Mouse (Mus musculus) intestine, embryonic 15.5 days (tissue): Measurements from ENCODE around the gene Il31. TPM values are rescaled to one million over a fixed set of nuclear protein-coding genes. Genes with fewer than 3 reads are reported as not detected.
A peak's percentile ranks its signal among the peaks of the same experiment; 100 is the strongest.

Source experiments
- ATAC-seq: fragments of 200-750 bp; cut with Nextera tagmentation; 2 replicates; pipeline ENCODE4 v1.8.0; 2017; ENCODE audit warnings: moderate TSS enrichment, moderate library complexity
- H3K27ac ChIP-seq: fragments of 300-500 bp; sonication (generic); 2 replicates; pipeline ENCODE4 v1.5.1; 2015; ENCODE audit warnings: mild to moderate bottlenecking, inconsistent platforms
- H3K27me3 ChIP-seq: fragments of 300-500 bp; sonication (generic); replicated peaks from 2 replicates; pipeline ENCODE4 v1.6.1; 2015; ENCODE audit warnings: inconsistent platforms
- H3K36me3 ChIP-seq: fragments of 300-500 bp; sonication (generic); 2 replicates; pipeline ENCODE4 v1.6.1; 2015; ENCODE audit warnings: inconsistent platforms
- H3K4me1 ChIP-seq: fragments of 300-500 bp; sonication (generic); replicated peaks from 2 replicates; pipeline ENCODE4 v1.6.1; 2015; ENCODE audit warnings: inconsistent platforms
- H3K4me2 ChIP-seq: fragments of 300-500 bp; sonication (generic); replicated peaks from 2 replicates; pipeline ENCODE4 v1.6.1; 2015; ENCODE audit warnings: mild to moderate bottlenecking, inconsistent platforms
- H3K4me3 ChIP-seq: fragments of 300-500 bp; sonication (generic); replicated peaks from 2 replicates; pipeline ENCODE4 v1.5.1; 2015; ENCODE audit warnings: inconsistent platforms
- H3K9ac ChIP-seq: fragments of 300-500 bp; sonication (generic); 2 replicates; pipeline ENCODE4 v1.6.1; 2015; ENCODE audit warnings: inconsistent platforms
- H3K9me3 ChIP-seq: fragments of 300-500 bp; sonication (generic); 2 replicates; pipeline ENCODE4 v1.6.1; 2016; ENCODE audit warnings: inconsistent platforms
- WGBS: fragments of 180-500 bp; shearing (Covaris S2); methylation state at CpG from one replicate; pipeline ENCODE4 v1.1.7; 2015; 5-methylcytosine and 5-hydroxymethylcytosine counted together
- polyA plus RNA-seq: library from polyadenylated mRNA; unstranded; fragments of >200 nt; fragmentation: Nextera tagmentation; extraction: Ambion mirVana; gene quantifications from 2 replicates; pipeline ENCODE4 v1.2.1, GENCODE M21; 2015

Il31 gene
- polyA plus RNA-seq: not detected in 2 replicates

- ATAC-seq: 0 out of 2 replicates have a peak, but pooled peaks have one; percentile 56
- Histone ChIP-seq H3K27ac (no peak within 1 kb of the TSS), H3K27me3 (no peaks in the 10 kb centered on the region), H3K4me2 (peak within 1 kb of the TSS; percentile 54), H3K4me1 (0 out of 2 replicates have a peak, but pooled peaks cover 7% of the 10 kb centered on the region), H3K4me3 (no peak within 1 kb of the TSS), H3K9ac (no peak within 1 kb of the TSS), H3K36me3 (no peaks in the 10 kb centered on the region), H3K9me3 (no peaks in the 10 kb centered on the region)
- WGBS: 10% methylated on average over 25 of the region's 25 CpGs
Observed at GRCm38 (mm10) chr5:123489112-123489785, at the start of gene Il31, which contains the start of gene Lrrc43. Gene Il31 (minus strand): TSS chr5:123489489. Gene Lrrc43 (plus strand): TSS chr5:123489305.

DNA sequence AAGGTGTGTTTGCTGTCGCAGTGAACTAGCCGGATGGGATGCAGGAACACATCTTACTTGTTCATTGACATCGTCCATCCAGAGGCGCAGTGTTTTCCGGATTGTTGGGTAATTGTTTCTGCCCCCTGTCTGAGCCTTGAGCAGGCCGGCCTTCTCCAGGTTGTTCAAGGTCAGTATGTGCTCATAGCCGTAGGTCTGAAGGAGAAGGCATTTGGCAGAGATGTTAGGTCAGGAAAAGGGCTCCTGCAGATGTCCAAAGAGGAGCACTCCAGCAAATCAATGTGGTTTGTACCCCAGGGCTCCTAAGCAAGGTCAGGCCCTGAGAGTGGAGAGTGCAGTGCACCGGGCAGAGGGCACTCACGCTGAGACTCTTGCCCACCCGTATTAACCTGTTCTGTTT lies 44.5 kb upstream of the Il31 start:
- Histone ChIP-seq H3K9ac (no peak overlapping the region), H3K27me3 (no peaks in the 10 kb centered on the region), H3K9me3 (no peaks in the 10 kb centered on the region), H3K4me2 (no peak overlapping the region), H3K27ac (no peak overlapping the region), H3K4me1 (no peaks in the 10 kb centered on the region), H3K4me3 (no peak overlapping the region), H3K36me3 (peaks cover 25% of the 10 kb centered on the region)
- no peak for ATAC-seq
- whole genome bisulfite sequencing: 94% methylated on average over 10 of the region's 10 CpGs

DNA sequence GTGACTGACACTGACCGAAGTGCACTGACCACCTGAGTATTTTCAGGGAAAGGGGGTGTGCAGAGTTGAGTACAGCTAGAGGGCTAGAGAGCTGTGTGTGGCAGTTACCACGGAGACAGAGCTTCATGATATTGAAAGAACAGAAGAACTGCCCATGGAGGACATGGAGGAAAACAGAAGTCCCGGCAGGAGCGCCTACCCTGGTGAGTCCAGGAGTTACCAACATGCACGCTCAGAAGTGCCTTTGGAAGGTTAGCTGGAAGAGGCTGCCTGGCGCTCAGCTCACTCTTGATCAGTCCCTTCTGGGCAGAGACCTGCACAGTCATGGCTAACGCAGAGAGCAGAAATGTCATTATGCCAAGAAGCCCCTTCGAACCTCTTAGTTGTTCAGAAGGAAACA lies 40.8 kb upstream of the Il31 start:
- 89% methylated on average over 8 of the region's 8 CpGs for WGBS
- no peaks in the 10 kb centered on the region for H3K4me1 ChIP-seq
- H3K9me3 ChIP-seq: no peaks in the 10 kb centered on the region
- no peak overlapping the region for H3K9ac ChIP-seq
- H3K27ac ChIP-seq: no peak overlapping the region
- peaks cover 22% of the 10 kb centered on the region for H3K36me3 ChIP-seq
- no peak overlapping the region for H3K4me2 ChIP-seq
- H3K27me3 ChIP-seq: no peaks in the 10 kb centered on the region
- H3K4me3 ChIP-seq: no peak overlapping the region
- no peak for ATAC-seq

DNA sequence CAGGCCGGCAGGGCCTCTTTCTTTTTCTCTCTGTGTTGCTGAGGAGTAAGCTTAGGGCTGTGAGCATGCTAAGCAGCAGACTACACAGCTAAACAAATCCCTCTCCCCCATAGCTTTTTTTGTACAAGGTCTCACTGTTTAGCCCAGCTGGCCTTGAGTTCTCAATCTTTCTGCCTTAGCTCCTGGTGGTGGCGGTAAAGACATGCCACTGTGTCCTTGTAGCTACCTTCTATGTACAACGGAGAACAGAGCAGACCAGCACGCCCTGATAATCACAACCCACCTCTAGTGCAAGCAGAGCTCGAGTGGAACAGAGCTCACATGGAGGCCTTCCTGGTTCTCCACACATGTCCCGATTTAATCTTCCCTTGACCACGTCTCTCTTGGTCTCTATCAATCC lies 39.4 kb upstream of the Il31 start:
- Histone ChIP-seq H3K27me3 (no peaks in the 10 kb centered on the region), H3K9me3 (no peaks in the 10 kb centered on the region), H3K9ac (no peak overlapping the region), H3K4me1 (peaks cover 6% of the 10 kb centered on the region; the same call in 1 of the 2 replicates), H3K27ac (no peak overlapping the region), H3K4me3 (no peak overlapping the region), H3K4me2 (no peak overlapping the region), H3K36me3 (peaks cover 18% of the 10 kb centered on the region)
- WGBS: 79% methylated on average over 7 of the region's 7 CpGs
- ATAC-seq: no peak

DNA sequence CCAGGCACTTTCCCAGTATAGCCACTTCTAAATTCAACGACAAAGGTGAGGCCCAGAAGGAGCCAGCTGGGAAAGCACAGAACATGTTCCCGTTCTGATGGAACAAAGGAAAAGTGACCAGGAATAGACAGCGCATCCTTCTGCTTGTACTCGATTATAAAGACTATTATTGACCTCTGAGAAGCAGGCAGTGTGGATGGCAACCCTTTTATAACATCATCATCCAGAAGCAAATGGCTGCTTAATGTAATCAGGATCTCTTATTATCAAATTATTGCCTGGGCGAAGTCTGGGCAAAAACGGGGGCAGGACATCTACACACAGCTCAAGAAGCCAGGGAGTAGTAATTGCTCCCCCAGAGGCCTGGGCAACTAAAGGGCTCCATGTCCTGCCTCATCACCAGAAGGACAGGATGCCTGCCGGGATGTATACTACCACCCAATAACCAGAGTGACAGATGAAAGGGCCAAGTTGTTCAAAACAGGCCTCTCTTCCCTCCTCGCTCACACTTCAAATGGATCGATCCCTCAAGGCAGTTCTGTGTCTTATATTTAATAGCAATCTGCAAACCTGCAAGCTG lies 36.7 kb upstream of the Il31 start:
- H3K27ac ChIP-seq: no peak overlapping the region
- peaks cover 19% of the 10 kb centered on the region for H3K4me1 ChIP-seq
- H3K9ac ChIP-seq: no peak overlapping the region
- no peaks in the 10 kb centered on the region for H3K27me3 ChIP-seq
- no peaks in the 10 kb centered on the region for H3K9me3 ChIP-seq
- no peak for ATAC-seq
- WGBS: 89% methylated on average over 9 of the region's 9 CpGs
- H3K4me2 ChIP-seq: no peak overlapping the region
- H3K36me3 ChIP-seq: 0 out of 2 replicates have a peak, but pooled peaks cover 8% of the 10 kb centered on the region
- H3K4me3 ChIP-seq: no peak overlapping the region

DNA sequence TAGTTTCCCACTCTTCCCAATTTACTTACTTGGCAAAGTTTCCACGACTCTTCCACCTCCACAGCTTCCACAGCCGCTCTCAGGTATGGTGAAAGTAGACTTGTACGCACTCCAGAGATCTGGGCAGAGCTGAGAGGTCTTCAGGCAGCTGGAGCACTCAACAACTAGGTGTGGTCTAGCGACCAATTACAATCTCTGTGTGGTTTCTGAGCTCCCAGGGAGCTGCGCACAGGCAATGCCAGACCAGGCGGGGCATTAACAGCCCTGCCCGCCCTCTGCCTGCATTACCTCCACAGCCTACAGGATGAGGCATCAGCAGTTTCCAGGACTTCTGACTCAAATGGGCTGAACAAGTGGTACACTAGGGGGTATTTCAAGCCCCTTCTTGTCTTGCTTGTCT lies 36.0 kb upstream of the Il31 start, which contains the start of gene Gm49027:
Gene Gm49027 (minus strand): TSS at position 208 of the 400 bp plus-strand sequence.
- Histone ChIP-seq H3K27ac (no peak within 1 kb of the TSS), H3K9ac (no peak within 1 kb of the TSS), H3K9me3 (no peaks in the 10 kb centered on the region), H3K4me1 (peaks cover 19% of the 10 kb centered on the region), H3K27me3 (no peaks in the 10 kb centered on the region), H3K4me2 (peak within 1 kb of the TSS; percentile 85), H3K36me3 (0 out of 2 replicates have a peak, but pooled peaks cover 6% of the 10 kb centered on the region), H3K4me3 (peak within 1 kb of the TSS; percentile 92)
- no peak for ATAC-seq
- WGBS: 83% methylated on average over 7 of the region's 7 CpGs

GRCm38 (mm10) chr5:123524393-123524750 lies 35.1 kb upstream of the Il31 start:
- ATAC-seq: peak; percentile 97
- H3K9me3 ChIP-seq: no peaks in the 10 kb centered on the region
- H3K27ac ChIP-seq: no peak overlapping the region
- peak overlapping the region; percentile 92 for H3K4me3 ChIP-seq
- H3K36me3 ChIP-seq: no peaks in the 10 kb centered on the region
- H3K4me1 ChIP-seq: peaks cover 19% of the 10 kb centered on the region
- no peaks in the 10 kb centered on the region for H3K27me3 ChIP-seq
- WGBS: 1% methylated on average over 26 of the region's 27 CpGs
- H3K4me2 ChIP-seq: peak overlapping the region; percentile 85
- H3K9ac ChIP-seq: no peak overlapping the region; the same call in 1 of the 2 replicates

- no peaks in the 10 kb centered on the region for H3K36me3 ChIP-seq
- H3K9ac ChIP-seq: peak within 1 kb of the TSS; percentile 81
- ATAC-seq: peak; percentile 99
- WGBS: under 1% methylated on average over 76 of the region's 82 CpGs
- peaks cover 19% of the 10 kb centered on the region for H3K4me1 ChIP-seq
- H3K4me3 ChIP-seq: peak within 1 kb of the TSS; percentile 92
- H3K27ac ChIP-seq: no peak within 1 kb of the TSS
- H3K27me3 ChIP-seq: no peaks in the 10 kb centered on the region
- no peaks in the 10 kb centered on the region for H3K9me3 ChIP-seq
- H3K4me2 ChIP-seq: peak within 1 kb of the TSS; percentile 85
Observed at GRCm38 (mm10) chr5:123523692-123524392, 34.6 kb upstream of the Il31 start, which contains the start of gene Diablo. Gene Diablo (minus strand): TSS chr5:123524176.

- WGBS: 74% methylated on average over 1 of the region's 1 CpGs
- Histone ChIP-seq H3K27ac (no peak overlapping the region), H3K9ac (no peak overlapping the region), H3K4me3 (no peak overlapping the region), H3K36me3 (peaks cover 4% of the 10 kb centered on the region; the same call in 1 of the 2 replicates), H3K4me1 (peaks cover 19% of the 10 kb centered on the region), H3K27me3 (no peaks in the 10 kb centered on the region), H3K9me3 (no peaks in the 10 kb centered on the region), H3K4me2 (no peak overlapping the region)
- no peak for ATAC-seq
Observed at GRCm38 (mm10) chr5:123522166-123522565, 32.9 kb upstream of the Il31 start.

- ATAC-seq: no peak
- Histone ChIP-seq H3K4me1 (peaks cover 19% of the 10 kb centered on the region), H3K27me3 (no peaks in the 10 kb centered on the region), H3K9me3 (no peaks in the 10 kb centered on the region), H3K9ac (no peak overlapping the region), H3K36me3 (peaks cover 4% of the 10 kb centered on the region; the same call in 1 of the 2 replicates), H3K27ac (no peak overlapping the region), H3K4me2 (no peak overlapping the region), H3K4me3 (no peak overlapping the region)
- 85% methylated on average over 1 of the region's 1 CpGs for WGBS
Observed at GRCm38 (mm10) chr5:123521621-123522020, 32.3 kb upstream of the Il31 start.

GRCm38 (mm10) chr5:123520666-123521065 lies 31.4 kb upstream of the Il31 start:
- no peaks in the 10 kb centered on the region for H3K9me3 ChIP-seq
- H3K27me3 ChIP-seq: no peaks in the 10 kb centered on the region
- no peak overlapping the region for H3K4me3 ChIP-seq
- H3K27ac ChIP-seq: no peak overlapping the region
- no peak for ATAC-seq
- no peak overlapping the region for H3K4me2 ChIP-seq
- no peak overlapping the region for H3K9ac ChIP-seq
- H3K4me1 ChIP-seq: peaks cover 19% of the 10 kb centered on the region
- peaks cover 4% of the 10 kb centered on the region; the same call in 1 of the 2 replicates for H3K36me3 ChIP-seq
- 88% methylated on average over 9 of the region's 9 CpGs for WGBS

- no peak overlapping the region for H3K9ac ChIP-seq
- peaks cover 8% of the 10 kb centered on the region; the same call in 1 of the 2 replicates for H3K36me3 ChIP-seq
- no peak overlapping the region for H3K4me2 ChIP-seq
- H3K27me3 ChIP-seq: no peaks in the 10 kb centered on the region
- no peak overlapping the region for H3K27ac ChIP-seq
- no peaks in the 10 kb centered on the region for H3K4me1 ChIP-seq
- 87% methylated on average over 5 of the region's 5 CpGs for WGBS
- ATAC-seq: no peak
- H3K4me3 ChIP-seq: no peak overlapping the region
- no peaks in the 10 kb centered on the region for H3K9me3 ChIP-seq
Observed at GRCm38 (mm10) chr5:123514871-123515270, 25.6 kb upstream of the Il31 start.
